Mouse (Mus musculus) bone marrow macrophage, adult 2 months (primary cell): ENCODE data around the gene Sh3d21.

ENCODE experiments used
- CTCF ChIP-seq: IDR thresholded peaks from 2 replicates; pipeline ENCODE4 v1.5.1; 2012; ENCODE audit warnings: low read depth, mild to moderate bottlenecking, low read length, moderate library complexity
- POLR2A ChIP-seq: IDR thresholded peaks from 2 replicates; pipeline ENCODE4 v1.6.1; 2012; ENCODE audit warnings: mild to moderate bottlenecking, low read depth, low read length, borderline replicate concordance

GRCm38 (mm10) chr4:126134236-126134635, 29.1 kb downstream of the Sh3d21 start:
- TF ChIP-seq CTCF: no peak
- TF ChIP-seq POLR2A: no peak
